Mouse (Mus musculus): ENCODE results near the gene Rpusd3. TPM values are rescaled to one million over a fixed set of nuclear protein-coding genes. Genes with fewer than 3 reads are reported as not detected.

The Rpusd3 gene
- total RNA-seq, 2 experiments from 2014 or later, result 4.6 to 7.2 TPM

DNA sequence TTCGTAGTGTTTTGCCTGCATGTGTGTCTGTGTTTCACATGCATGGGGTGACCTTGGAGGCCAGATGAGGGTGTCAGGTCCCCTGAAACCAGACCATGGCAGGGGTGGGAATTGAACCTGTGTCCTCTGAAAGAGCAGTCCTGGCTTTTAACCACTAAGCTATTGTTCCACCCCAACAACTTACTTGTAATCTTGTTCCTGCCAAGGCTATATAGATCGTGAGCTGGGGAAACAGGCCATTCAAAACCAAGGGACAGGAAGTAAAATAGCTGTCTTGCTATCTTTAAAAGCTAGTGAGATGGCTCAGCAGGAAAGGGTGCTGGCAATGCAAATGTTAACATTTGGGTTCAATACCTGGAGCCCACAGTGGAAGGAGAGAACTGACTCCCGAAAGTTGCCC is 10.8 kb upstream of the Rpusd3 start:
- DNase-seq, result no peak

DNA sequence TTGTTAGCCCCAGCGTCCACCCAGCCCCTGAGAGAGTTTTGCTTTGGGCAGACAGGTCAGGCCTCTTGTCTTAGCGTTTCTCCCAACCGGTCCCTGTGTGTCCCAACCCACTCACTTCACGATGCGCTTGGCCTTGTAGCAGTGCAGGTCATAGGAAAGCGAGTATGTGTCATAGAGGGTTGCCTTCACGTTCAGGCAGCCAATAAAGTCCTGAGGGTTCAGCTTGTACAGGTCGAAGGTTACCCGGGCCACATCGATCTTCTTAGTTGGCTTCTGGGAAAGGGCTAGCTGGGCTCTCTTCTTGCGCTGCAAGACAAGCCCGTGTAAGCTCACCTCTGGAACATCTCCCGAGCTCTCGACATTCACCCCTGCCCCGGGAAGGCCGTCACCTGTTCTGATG is 8.9 kb upstream of the Rpusd3 start:
- no peak for DNase-seq

GRCm38 (mm10) chr6:113427397-113427796 is 8.3 kb upstream of the Rpusd3 start:
- peak in 1 of 2 experiments; percentile 45 for DNase-seq

- no peak for DNase-seq
Measured at GRCm38 (mm10) chr6:113426696-113427095, 7.6 kb upstream of the Rpusd3 start.

DNA sequence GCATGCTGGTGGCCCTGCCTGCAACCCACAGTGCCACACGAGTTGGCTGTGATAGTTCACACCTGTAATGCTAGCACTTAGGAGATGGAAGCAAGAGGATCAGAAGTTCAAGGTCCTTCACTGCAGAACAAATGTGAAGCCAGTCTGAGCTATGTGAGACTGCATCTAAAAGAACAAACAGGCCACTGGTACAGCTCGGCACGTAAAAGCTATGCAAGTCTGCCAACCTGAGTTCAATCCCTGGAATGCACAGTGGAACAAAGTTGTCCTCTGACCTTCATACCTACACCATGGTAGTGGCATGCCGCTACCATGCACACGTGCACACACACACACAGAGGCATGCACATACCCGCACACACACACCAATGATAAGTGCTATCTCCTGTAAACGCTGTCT is 5.0 kb upstream of the Rpusd3 start:
- DNase-seq, result no peak

DNA sequence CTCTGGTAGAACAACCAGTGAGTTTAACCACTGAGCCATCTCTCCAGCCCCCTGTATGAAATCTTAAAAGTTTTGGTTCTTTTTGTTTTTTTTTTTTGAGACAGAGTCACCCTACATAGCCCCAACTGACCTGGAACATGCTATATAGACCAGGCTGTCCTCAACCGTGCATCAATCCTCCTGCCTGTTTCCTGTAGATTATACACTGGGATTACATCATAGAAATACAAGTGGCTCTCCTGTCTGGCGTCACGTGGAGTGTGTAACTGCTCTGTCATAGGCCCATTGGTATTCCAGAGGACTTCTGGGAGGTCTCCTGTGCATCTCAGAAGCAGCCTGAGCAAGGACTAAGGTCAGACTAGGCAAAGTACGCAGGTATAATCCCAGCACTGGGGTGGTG is 3.9 kb upstream of the Rpusd3 start:
- DNase-seq, result no peak

DNA sequence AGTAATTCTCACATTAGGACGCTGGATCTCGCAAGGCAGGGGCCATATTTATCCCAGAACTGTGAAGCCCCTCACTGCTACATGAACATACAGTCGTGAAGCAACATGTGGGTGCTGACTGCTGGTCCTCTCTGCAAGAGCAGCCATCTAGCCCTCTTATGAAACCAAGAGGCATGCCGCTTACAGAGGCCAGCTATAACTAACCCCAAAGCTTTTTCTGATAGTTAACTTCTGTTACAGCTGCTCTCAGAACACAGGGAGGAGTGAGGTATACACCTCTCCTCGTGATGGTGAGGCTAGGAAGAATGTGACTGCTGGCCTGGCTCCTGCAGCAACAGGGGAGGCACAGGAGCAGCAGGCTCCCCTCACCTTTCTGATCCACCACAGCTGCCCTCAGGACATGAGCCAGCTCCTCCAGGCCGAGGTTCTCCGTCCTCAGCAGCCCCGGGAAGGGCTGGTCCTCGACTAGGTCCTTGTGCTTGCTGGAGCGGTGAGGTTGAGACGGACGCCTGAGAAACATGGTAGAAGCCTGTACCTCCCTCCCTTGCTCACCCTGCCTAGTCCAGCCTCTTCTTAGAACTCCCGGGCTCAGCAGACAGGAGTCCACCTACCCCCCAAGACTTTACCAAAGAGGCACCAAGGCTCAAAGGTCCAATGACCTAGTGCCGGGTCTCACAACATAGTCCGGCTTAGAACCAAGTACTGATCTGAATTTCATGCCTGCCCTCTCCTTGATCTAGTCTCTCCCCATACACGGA is 520 bp downstream of the Rpusd3 start:
- DNase-seq, result peak; percentile 21 to 36

GRCm38 (mm10) chr6:113416416-113416815 is 2.7 kb downstream of the Rpusd3 start:
- DNase-seq, result no peak

DNA sequence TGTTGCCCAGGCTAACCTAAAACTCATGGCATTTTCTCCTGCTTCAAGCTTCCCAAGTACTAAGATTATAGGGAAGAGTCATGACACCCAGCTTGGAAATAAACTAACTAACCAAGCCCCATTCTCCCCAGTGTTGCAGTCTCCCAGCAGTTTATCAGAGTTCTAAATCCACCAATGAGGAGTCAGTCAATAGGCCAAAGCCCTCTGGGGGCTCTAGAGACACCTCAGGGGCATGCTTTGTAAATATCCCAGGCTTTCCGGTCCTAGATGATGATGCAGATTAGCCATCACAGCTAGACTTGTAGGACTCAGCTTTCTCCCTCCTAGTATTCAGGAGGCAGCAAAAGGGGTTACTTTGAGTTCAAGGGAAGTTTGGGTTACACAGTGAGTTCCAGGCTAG is 9.1 kb downstream of the Rpusd3 start:
- DNase-seq, result no peak

GRCm38 (mm10) chr6:113406683-113407082 is 12.5 kb downstream of the Rpusd3 start:
- DNase-seq, result no peak

- DNase-seq, result no peak
Measured at GRCm38 (mm10) chr6:113405483-113405882, 13.7 kb downstream of the Rpusd3 start.

DNA sequence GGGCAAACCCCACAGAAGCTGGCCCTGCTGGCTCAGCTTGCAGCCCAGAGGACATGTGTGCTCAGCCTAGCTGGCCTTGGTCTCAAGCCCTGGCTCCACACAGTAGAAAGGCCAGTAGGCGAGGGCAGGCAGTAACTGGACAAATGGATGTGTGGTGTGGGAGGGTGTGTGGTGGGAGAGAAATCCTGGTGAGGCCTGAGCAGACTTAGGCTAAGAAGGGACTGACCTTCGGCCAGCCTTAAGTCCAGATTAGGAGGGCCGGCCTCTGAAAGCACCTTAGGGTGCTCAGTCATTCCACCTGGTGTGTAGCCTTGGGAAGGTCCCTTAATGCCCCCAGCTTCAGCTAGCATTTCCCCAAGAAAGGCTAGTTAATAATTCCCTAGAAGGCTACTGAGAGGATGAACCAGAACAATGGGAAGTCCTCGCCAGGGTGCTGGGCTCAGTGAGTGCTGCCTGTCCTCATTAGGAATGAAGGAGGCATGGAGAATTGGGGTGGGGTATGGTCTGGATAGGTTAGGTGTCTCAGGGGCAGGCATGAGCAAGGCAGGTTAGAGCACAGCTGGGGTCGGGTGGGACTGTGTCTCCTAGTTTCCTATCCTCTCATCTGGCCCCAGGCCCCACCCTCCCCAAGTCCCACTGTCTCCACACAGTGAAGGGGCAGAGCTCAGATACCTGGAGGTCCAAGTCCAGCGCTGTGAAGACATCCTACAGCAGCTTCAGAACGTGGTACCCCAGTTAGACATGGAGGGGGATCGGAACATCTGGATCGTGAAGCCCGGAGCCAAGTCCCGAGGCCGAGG is 14.3 kb downstream of the Rpusd3 start:
- no peak for DNase-seq

DNA sequence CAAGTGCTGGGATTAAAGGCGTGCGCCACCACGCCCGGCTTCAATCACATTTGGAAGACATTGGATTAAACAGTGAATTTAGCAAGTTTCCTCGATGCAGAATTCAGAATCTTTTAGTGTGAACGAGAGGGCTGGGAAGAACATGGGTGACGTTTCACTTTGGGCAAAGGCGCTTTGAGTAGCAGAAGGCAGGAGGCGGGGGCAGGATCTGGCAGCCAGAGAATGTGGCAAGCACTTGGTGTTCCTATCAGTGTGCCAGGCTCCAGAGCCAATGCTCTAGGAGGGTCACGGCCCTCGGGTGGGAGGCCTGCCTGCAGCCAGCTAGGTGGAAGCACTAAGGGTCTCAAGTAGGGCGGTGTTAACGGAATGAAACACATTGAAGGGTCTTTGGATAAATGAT is 17.0 kb downstream of the Rpusd3 start:
- no peak for DNase-seq

DNA sequence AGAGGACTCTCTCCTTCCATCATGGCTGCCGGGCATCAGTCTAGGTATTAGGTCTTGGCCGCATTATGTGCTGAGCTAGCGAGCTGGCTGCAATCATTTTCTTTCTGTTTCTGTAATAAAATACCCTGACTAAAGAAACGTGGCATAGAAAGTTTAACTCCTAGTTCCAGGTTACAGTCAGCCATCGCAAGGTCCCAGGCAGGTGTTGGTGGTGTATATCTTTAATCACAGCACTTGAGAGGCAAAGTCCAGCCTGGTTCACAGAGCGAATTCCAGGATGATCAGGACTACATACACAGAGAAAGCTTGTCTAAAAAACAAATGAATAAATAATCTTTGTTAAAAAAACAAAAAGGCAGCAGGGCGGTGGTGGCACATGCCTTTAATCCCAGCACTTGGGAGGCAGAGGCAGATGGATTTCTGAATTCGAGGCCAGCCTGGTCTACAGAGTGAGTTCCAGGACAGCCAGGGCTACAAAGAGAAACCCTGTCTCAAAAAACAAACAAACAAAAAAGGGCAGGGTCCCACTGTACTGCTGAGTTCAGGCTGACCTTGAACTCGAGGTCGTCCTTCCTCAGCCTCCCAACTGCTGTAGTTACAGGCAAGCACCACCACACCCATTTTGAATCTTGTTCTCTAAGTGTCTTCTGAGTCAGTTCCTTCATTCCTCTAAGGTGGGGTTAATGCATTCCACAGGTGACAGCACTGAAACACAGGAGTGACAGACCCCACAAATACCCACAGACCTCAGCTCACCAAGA is 22.7 kb downstream of the Rpusd3 start:
- DNase-seq, result no peak

DNA sequence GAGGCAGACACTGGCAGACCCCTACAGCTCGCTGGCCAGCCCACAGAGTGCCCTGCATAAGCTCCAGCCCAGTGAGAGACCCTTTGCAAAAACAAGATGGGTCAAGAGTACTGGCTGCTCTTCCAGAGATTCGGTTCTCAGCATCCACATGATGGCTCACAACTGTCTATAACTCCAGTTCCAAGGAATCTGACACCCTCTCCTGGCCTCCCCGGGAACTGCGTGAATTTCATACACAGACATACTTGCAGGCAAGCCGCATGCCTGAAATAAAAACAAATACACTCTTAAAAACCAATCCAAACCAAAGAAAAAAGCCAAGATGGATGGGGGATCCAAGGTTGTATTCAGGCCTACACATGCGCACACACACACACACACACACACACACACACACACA is 23.6 kb downstream of the Rpusd3 start:
- DNase-seq, result no peak

- no peak for DNase-seq
Measured at GRCm38 (mm10) chr6:113394811-113395210, 24.3 kb downstream of the Rpusd3 start.

GRCm38 (mm10) chr6:113393951-113394350 is 25.2 kb downstream of the Rpusd3 start:
- DNase-seq, result no peak

DNA sequence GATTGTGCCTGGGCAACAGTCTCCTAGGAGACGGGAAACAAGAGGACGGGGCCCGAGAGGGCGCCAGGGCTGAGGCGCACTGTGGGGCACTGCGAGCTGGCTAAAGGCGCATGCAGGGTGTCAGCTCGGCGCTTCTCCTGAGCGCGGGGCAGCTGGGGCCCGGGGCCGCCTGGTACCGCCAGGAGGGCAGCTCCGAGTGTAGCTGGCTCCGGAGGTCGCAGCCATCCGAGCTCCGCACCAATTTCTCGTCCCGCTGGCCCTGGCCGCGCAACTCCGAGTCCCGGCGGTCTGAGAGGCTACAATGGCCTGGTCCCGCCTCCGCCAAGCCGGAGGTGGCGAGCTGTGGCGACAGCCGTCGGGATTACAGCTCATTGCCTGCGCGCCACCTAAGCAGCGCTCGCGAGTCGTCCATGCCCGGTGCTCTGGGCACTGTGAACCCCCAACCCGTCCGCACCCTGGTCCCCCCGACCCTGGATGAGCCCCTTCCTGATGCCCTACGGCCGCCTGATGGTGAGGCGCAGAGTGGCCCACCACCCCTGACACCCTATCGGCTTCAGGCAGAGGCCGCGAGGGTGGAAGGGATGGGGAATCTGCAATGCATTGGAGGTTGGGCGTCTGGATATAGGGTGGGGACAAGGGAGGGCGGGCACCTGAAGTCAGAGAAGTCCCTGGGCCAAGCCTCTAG is 26.6 kb downstream of the Rpusd3 start:
- peak; percentile 65 to 72 for DNase-seq

DNA sequence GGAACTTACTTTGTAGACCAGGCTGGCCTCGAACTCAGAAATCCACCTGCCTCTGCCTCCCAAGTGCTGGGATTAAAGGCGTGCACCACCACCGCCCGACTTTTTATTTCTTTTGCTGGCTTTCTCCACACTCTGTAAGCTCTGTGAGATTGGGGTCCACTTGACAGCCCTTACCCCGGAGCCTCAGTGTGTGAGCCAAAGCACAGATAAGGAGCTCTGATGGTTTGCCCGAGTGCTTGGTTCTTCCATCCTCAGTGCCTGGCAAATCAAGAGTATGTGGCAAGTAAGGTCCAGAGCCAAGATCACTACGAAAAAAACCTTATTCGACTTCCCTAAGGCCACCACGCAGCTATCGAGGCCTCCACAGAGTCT is 27.1 kb downstream of the Rpusd3 start:
- no peak for DNase-seq

GRCm38 (mm10) chr6:113390715-113391114 is 28.4 kb downstream of the Rpusd3 start:
- no peak for DNase-seq

DNA sequence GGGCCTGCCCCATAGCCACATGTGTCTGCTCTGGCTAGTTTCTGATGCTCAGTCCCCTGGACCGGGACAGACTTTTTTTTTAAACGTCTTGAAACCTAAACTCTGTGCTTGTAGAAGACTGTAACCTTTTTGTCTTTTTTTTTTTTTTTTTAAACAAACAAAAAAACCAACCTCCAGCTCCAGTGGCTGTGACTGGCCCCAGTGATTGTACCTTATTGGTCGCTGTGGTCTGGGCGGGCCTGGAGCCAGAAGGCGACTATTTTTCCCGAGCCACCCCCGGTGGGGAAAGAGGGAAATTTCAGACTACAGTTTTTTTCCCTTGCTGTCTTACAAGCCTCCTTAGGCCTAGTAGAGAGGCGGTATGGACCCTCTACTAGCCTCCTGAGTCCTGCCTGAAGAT is 30.2 kb downstream of the Rpusd3 start, which contains the start of gene Ttll3:
TSS of gene Ttll3 (plus strand) at position 301 of the 400 bp plus-strand sequence.
- DNase-seq, result no peak

GRCm38 (mm10) chr6:113386025-113386424 is 33.1 kb downstream of the Rpusd3 start:
- no peak for DNase-seq
